Comparison of ENCODE assay signal across 30 mouse cellular contexts in genomic region chr2:163346497-163346896, GRCm38 (mm10). TPM values are rescaled to one million over a fixed set of nuclear protein-coding genes. Genes with fewer than 3 reads are reported as not detected.
DNase-seq lines count a peak whose midpoint lies in the region; ATAC-seq and TF ChIP-seq lines count a peak whose summit lies in the region.
"Had no signal": no experiment of that assay in that cellular context is flagged by ENCODE, and none has a peak within 500 bp of the region (broad histone marks: within the 10 kb centered on the region; RNA-seq: fewer than 3 reads in every experiment).

No protein-coding gene starts in this region.

- ATAC-seq in heart, embryonic 12.5 days (ENCODE audit: insufficient number of reproducible peaks, low FRiP score) = no peak
- no peak for ATAC-seq in heart, postnatal 0 days (ENCODE audit: insufficient read depth, low read depth)
- ATAC-seq in intestine, embryonic 16.5 days = no peak
- ATAC-seq: forebrain, embryonic 15.5 days; hindbrain, embryonic 16.5 days; Patski had no signal

- H3K4me2 ChIP-seq in heart, embryonic 12.5 days = no peak overlapping the region
- H3K4me2 ChIP-seq in heart, postnatal 0 days (ENCODE audit: low read depth, low read length) = no peak overlapping the region
- H3K4me2 ChIP-seq in intestine, embryonic 16.5 days (ENCODE audit: low read depth, low read length) = no peak overlapping the region
- H3K4me2 ChIP-seq: embryonic facial prominence, embryonic 13.5 days; forebrain, embryonic 15.5 days; limb, embryonic 13.5 days; liver, embryonic 11.5 days; lung, embryonic 15.5 days; midbrain, embryonic 12.5 days; neural tube, embryonic 13.5 days had no signal

- H3K4me1 ChIP-seq in heart, embryonic 12.5 days (replicated peaks) = peaks cover 77% of the 10 kb centered on the region
- H3K4me1 ChIP-seq in heart, postnatal 0 days (ENCODE audit: control insufficient read depth, insufficient read depth) = peaks cover 27% of the 10 kb centered on the region
- peaks cover 7% of the 10 kb centered on the region; the same call in 1 of the 2 replicates for H3K4me1 ChIP-seq in intestine, embryonic 16.5 days (ENCODE audit: control insufficient read depth, insufficient read depth, low read length)
- H3K4me1 ChIP-seq: midbrain, embryonic 12.5 days; neural tube, embryonic 13.5 days had no signal

- no peak for TF ChIP-seq CTCF in heart, postnatal 0 days (IDR thresholded peaks at IDR 0.05; ENCODE audit: low read depth)

- no peak for TF ChIP-seq EP300 in heart, postnatal 0 days (IDR thresholded peaks at IDR 0.05; ENCODE audit: low read depth)

- DNase-seq in heart, postnatal 10 days = no peak
- DNase-seq in heart, postnatal 0 days (ENCODE audit: low spot score) = no peak
- no peak for DNase-seq in heart, adult 11 months
- DNase-seq in R1 (ENCODE audit: low read depth, low spot score) = peak; percentile 70
- DNase-seq: adrenal gland, adult 2 months; adrenal gland, postnatal 36 days; B cell, adult 2 months; cerebellum, adult 18-20 months; cerebellum, postnatal 10 days; gastrocnemius, postnatal 36 days; kidney, adult 8-10 months; kidney, postnatal 4 days; right cerebral cortex, postnatal 4 days; thymus, adult 2 months; thymus, postnatal 36 days had no signal

- no peaks in the 10 kb centered on the region for H3K9me3 ChIP-seq in heart, embryonic 12.5 days (replicated peaks)
- H3K9me3 ChIP-seq in heart, postnatal 0 days (replicated peaks; ENCODE audit: control insufficient read depth, low read length) = no peaks in the 10 kb centered on the region
- H3K9me3 ChIP-seq in intestine, embryonic 16.5 days (ENCODE audit: control insufficient read depth, low read length) = no peaks in the 10 kb centered on the region
- H3K9me3 ChIP-seq: embryonic facial prominence, embryonic 13.5 days; forebrain, embryonic 10.5 days; forebrain, embryonic 15.5 days; limb, embryonic 13.5 days; lung, embryonic 15.5 days; midbrain, embryonic 12.5 days; neural tube, embryonic 13.5 days had no signal

- H3K27ac ChIP-seq in heart, embryonic 12.5 days (ENCODE audit: poor library complexity, severe bottlenecking) = no peak overlapping the region; the same call in 1 of the 2 replicates
- peak overlapping the region; percentile 5; the same call in 1 of the 2 replicates for H3K27ac ChIP-seq in heart, postnatal 0 days (ENCODE audit: low read depth)
- H3K27ac ChIP-seq in intestine, embryonic 16.5 days (ENCODE audit: low read length) = no peak overlapping the region
- H3K27ac ChIP-seq: embryonic facial prominence, embryonic 13.5 days; forebrain, embryonic 10.5 days; forebrain, embryonic 15.5 days; kidney, postnatal 0 days; limb, embryonic 13.5 days; lung, embryonic 15.5 days; midbrain, embryonic 12.5 days; neural tube, embryonic 13.5 days had no signal

- H3K4me3 ChIP-seq in heart, embryonic 12.5 days = no peak overlapping the region
- no peak overlapping the region for H3K4me3 ChIP-seq in heart, postnatal 0 days (ENCODE audit: low read depth, low read length)
- H3K4me3 ChIP-seq in intestine, embryonic 16.5 days (ENCODE audit: low read length) = no peak overlapping the region
- H3K4me3 ChIP-seq: embryonic facial prominence, embryonic 13.5 days; forebrain, embryonic 10.5 days; forebrain, embryonic 15.5 days; limb, embryonic 13.5 days; lung, embryonic 15.5 days; midbrain, embryonic 12.5 days; neural tube, embryonic 13.5 days had no signal

- H3K9ac ChIP-seq in heart, embryonic 12.5 days = peak overlapping the region; percentile 44; the same call in 1 of the 2 replicates
- H3K9ac ChIP-seq in heart, postnatal 0 days (replicated peaks; ENCODE audit: low read depth, low read length) = no peak overlapping the region
- H3K9ac ChIP-seq in intestine, embryonic 16.5 days (ENCODE audit: low read depth, low read length) = no peak overlapping the region
- H3K9ac ChIP-seq: embryonic facial prominence, embryonic 13.5 days; forebrain, embryonic 15.5 days; limb, embryonic 13.5 days; lung, embryonic 15.5 days; midbrain, embryonic 12.5 days; neural tube, embryonic 13.5 days had no signal

- peaks cover 23% of the 10 kb centered on the region for H3K36me3 ChIP-seq in heart, embryonic 12.5 days
- H3K36me3 ChIP-seq in heart, postnatal 0 days (replicated peaks; ENCODE audit: control insufficient read depth, insufficient read depth, low read length) = peaks cover 25% of the 10 kb centered on the region
- H3K36me3 ChIP-seq in intestine, embryonic 16.5 days (ENCODE audit: control insufficient read depth, insufficient read depth, low read length) = no peaks in the 10 kb centered on the region
- H3K36me3 ChIP-seq: embryonic facial prominence, embryonic 13.5 days; forebrain, embryonic 10.5 days; forebrain, embryonic 15.5 days; limb, embryonic 13.5 days; lung, embryonic 15.5 days; midbrain, embryonic 12.5 days; neural tube, embryonic 13.5 days had no signal

- no peaks in the 10 kb centered on the region for H3K27me3 ChIP-seq in heart, embryonic 12.5 days (replicated peaks)
- no peaks in the 10 kb centered on the region for H3K27me3 ChIP-seq in heart, postnatal 0 days (ENCODE audit: control insufficient read depth, insufficient read depth, low read length)
- no peaks in the 10 kb centered on the region for H3K27me3 ChIP-seq in intestine, embryonic 16.5 days (replicated peaks; ENCODE audit: control insufficient read depth, insufficient read depth, low read length)
- H3K27me3 ChIP-seq: lung, embryonic 15.5 days; Patski had no signal

- intact Hi-C loops in heart, postnatal 10 days (cut with DNase I) = no loop called here

- WGBS in heart, embryonic 12.5 days = 79% methylated on average over 11 of the region's 11 CpGs
- 74% methylated on average over 11 of the region's 11 CpGs for WGBS in heart, postnatal 0 days
- 76% methylated on average over 11 of the region's 11 CpGs for WGBS in intestine, embryonic 16.5 days

RNA-seq across cellular contexts. Expression of gene Jph2, which starts 51.3 kb away (rescaled TPM):
- 62.5 and 62.7 TPM in 2 replicates for polyA plus RNA-seq in heart, embryonic 12.5 days (2016; fragmentation: Nextera tagmentation; extraction: Ambion mirVana)
- 100 to 1,000 TPM; 378 to 449 TPM for total RNA-seq in heart, postnatal 10 days (2021)
- total RNA-seq in heart, postnatal 0 days (2014; rRNA removed; ENCODE audit: low replicate concordance) = 215 and 246 TPM in 2 replicates
- 47.3 and 61.7 TPM in 2 replicates for polyA plus RNA-seq in heart, postnatal 0 days (2015; fragmentation: Nextera tagmentation; extraction: Ambion mirVana)
- polyA plus RNA-seq in intestine, embryonic 16.5 days (2015; fragmentation: Nextera tagmentation; extraction: Ambion mirVana) = 6.3 and 7.5 TPM in 2 replicates
- total RNA-seq: common myeloid progenitor, adult 5-6 weeks; megakaryocyte progenitor cell, adult 5-6 weeks had no signal
